Mouse (Mus musculus): ENCODE measurements around the gene Gabarapl2. TPM values are rescaled to one million over a fixed set of nuclear protein-coding genes. Genes with fewer than 3 reads are reported as not detected.
"Not testable (repeated sequence)": the region's sequence is repeated elsewhere in the genome, so short reads cannot be mapped to it uniquely, and the experiment has no call there.

Gene Gabarapl2
- total RNA-seq, 2 experiments from 2014 or later: 91.4 to 110 TPM

DNA sequence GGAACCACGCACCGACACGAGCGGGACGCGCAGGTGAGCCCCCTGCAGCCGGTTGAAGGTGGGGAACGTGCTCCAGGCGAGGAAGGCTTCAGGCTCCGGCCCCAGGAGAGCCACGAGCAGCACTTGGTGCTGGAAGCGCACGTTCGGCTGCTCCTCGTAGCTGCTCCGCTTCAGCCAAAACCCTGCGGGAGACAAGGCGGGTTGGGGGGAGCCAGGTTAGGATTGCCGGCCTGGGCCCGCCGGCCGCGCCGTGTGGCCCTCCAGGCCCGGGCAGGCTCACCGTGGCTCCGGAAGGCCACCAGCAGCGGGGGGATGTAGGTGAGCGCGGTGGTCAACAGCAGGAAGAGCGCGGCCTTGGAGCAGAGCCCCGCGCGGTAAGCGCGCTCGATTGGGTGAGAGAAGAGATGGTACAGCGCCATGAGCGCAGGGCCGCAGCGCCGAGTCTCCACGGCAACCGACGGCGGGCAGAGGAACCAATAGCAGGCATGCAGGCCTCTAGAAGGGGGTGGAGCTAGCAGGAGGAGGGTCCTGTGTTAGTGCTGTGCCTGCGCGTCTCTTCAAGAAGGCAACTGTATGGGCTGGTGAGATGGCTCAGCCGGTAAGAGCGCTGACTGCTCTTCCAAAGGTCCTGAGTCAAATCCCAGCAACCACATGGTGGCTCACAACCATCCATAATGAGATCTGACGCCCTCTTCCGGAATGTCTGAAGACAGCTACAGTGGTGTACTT lies 7.0 kb upstream of the Gabarapl2 start, which contains the start of gene Tmem231:
Gene Tmem231, minus strand, starts transcription at position 534 of the 729 bp plus-strand sequence.
- DNase-seq (ENCODE audit: low spot score): peak; percentile 89

- DNase-seq (ENCODE audit: low spot score): no peak
Observed at GRCm38 (mm10) chr8:111934201-111934600, 6.3 kb upstream of the Gabarapl2 start.

DNA sequence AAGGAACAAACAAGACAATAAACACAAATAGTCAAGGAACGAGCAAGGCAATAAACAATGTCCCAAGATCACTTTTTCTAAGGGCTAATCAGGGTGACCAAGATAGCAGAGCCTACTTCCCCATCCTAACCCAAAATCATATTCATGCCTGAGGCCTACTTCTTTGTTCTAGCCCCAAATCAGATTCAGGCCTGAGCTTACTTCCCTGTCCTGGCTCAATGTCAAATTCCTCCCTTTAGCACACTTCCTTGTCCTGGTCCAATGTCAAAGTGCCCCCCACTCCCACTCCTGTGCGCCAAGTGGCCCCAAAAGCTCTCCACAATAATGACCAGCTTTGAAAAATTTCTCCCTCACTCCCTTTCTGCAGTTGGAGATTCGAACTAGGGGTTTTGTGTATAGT lies 3.3 kb upstream of the Gabarapl2 start:
- no peak for DNase-seq (ENCODE audit: low spot score)

- not testable (repeated sequence) for DNase-seq (ENCODE audit: low spot score)
Observed at GRCm38 (mm10) chr8:111938076-111938985, 2.2 kb upstream of the Gabarapl2 start.

- DNase-seq (ENCODE audit: low spot score): peak; percentile 52
Observed at GRCm38 (mm10) chr8:111939516-111940142, 874 bp upstream of the Gabarapl2 start.

GRCm38 (mm10) chr8:111941101-111941454 lies 575 bp downstream of the Gabarapl2 start:
- peak; percentile 10 for DNase-seq (ENCODE audit: low spot score)

DNA sequence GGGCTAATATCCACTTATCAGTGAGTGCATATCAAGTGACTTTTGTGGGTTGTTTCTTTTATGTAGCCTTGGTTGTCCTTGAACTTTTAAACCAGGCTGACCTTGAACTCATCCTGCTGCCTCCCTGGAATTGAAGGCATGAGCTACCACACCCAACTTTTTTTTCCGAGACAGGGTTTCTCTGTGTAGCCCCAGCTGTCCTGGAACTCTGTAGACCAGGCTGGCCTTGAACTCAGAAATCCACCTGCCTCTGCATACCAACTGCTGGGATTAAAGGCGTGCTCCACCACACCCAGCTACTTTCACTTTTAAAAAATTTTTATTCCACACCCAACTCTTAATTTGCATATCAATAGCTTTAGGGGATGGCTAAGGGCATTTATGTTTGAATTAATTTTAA lies 3.0 kb downstream of the Gabarapl2 start:
- no peak for DNase-seq (ENCODE audit: low spot score)

GRCm38 (mm10) chr8:111947144-111947543 lies 6.6 kb downstream of the Gabarapl2 start:
- no peak for DNase-seq (ENCODE audit: low spot score)

DNA sequence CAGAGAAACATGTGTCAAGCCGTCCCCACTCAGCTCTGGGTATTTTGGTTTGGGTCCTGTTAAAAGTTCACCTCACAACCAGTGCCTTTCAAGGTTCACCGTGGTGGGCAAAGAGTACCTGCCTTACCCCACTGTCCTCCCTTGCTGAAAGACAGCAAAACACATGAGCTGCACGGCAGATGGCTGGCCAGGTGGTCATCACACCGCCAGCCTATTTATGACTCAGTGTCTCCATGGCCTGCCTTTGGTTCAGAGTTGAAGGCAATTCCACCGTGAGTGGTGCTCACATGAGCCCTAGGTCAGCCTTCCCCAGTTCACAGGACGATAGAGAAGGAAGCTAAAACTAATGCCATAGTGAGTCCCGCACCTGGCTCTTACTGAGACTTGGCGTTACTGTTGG lies 7.5 kb downstream of the Gabarapl2 start:
- no peak for DNase-seq (ENCODE audit: low spot score)

DNA sequence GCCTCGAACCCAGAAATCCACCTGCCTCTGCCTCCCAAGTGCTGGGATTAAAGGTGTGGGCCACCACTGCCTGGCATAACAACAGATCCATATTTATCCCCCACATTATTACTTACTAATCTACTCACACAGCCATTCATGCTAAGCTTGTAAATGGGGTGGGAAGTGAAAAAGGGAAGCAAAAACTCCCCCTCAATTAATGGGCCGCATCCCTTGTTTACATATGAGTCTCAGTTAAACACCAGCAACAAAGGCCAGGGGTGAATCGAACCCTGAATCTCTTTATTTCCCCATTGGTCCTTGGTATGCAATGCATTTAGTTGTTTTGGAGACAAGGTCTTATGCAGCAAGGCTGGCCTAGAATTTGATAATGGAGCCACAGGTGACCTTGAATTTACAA lies 10.3 kb downstream of the Gabarapl2 start:
- DNase-seq (ENCODE audit: low spot score): no peak

DNA sequence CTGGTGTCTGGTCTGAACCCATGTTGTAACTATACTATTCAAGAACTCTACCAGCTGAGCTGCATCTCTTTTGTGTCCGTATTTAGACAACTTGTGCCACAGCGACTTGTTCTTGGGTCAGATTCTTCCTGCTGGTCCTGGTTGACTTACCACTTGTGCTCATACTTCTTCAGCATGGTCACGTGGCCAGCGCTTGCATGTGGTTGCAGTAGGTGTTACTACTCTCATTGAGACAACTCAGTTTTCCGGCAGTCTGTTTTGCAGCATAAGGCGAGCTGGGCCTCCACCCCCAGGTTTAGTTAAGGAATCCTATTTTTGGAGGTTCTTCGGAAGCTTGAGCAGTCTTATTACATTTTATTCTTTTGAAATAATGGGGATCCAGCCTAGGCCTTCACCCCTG lies 10.8 kb downstream of the Gabarapl2 start:
- DNase-seq (ENCODE audit: low spot score): no peak

DNA sequence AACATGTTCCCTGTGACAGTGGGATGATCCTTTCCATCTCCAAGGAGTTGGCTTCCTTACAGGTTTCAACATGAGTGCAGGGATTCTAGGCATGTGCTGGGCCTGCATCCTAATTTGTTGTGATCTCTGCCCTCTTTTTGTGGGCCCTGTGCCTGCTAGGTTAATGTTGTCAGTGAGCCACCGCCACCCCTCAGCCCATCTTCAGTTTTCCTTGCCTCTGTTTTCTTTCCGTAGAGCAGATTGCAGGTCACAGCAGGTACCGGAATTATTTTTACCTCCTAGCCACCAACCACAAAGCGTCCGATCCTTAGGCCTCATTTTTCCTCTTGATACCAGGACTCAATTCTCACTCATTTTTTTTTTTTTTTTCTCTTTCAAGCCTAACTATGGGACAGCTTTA lies 11.4 kb downstream of the Gabarapl2 start:
- no peak for DNase-seq (ENCODE audit: low spot score)

DNA sequence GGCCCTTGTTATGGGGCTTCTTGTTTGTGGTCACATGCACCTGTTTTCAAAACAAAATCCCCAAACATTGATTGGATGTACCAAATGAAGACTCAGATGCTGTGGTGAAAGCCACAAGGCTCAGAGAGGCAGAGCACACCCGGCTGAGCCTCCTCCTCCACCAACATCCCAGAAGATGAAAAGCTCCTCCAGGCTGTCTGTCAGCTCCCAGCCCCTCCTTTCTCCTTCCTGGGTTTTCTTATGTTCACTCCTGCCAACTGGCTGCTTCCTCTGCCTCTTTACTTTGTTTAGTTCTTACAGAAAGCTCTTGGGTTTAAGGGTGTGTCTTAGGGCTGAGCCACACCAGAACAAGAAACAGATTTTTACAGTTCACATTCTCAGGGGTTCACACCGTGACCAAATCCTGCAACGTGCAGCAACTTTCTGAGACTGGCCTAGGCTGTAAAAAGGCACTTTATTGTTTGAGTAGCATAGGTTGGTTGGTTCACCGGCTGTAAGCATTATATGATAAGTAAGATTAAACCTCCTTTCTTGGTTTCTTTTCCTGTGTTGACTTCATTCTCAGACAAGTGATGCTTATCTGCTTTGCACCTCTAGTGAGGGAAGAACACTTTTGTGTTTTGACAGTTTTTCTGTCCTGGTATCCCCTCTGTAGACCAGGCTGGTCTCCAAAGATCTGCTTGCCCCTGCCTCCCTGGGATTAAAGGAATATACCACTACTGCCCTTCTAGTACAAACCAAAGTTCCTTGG lies 14.5 kb downstream of the Gabarapl2 start:
- peak; percentile 15 for DNase-seq (ENCODE audit: low spot score)

- no peak for DNase-seq (ENCODE audit: low spot score)
Observed at GRCm38 (mm10) chr8:111955879-111956278, 15.4 kb downstream of the Gabarapl2 start.

- DNase-seq (ENCODE audit: low spot score): no peak
Observed at GRCm38 (mm10) chr8:111957231-111957630, 16.7 kb downstream of the Gabarapl2 start.

GRCm38 (mm10) chr8:111960591-111961321 lies 20.3 kb downstream of the Gabarapl2 start:
- DNase-seq (ENCODE audit: low spot score): no peak

DNA sequence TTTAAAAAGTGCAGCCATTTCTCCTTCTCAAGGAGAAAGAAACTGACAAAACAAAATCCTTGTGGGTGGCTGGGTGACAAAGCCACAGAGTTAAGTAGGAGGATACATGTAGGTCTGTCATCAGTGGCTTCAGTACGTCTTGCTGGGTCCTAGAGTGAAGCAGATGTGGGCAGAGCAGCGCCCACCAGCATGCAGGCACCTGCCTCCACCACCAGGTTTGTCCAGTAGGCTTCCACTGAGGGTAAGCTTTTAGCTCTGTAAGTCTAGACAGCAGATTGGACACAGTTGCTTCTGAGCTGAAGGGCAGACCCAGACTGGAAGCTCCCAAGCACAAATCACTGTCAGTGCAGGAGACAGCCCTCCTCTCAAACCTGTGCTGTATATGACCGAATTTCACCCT lies 20.8 kb downstream of the Gabarapl2 start:
- no peak for DNase-seq (ENCODE audit: low spot score)

- DNase-seq (ENCODE audit: low spot score): no peak
Observed at GRCm38 (mm10) chr8:111962589-111962988, 22.1 kb downstream of the Gabarapl2 start.

- no peak for DNase-seq (ENCODE audit: low spot score)
Observed at GRCm38 (mm10) chr8:111963091-111963490, 22.6 kb downstream of the Gabarapl2 start.

GRCm38 (mm10) chr8:111963546-111963945 lies 23.0 kb downstream of the Gabarapl2 start:
- DNase-seq (ENCODE audit: low spot score): no peak

GRCm38 (mm10) chr8:111964351-111964750 lies 23.8 kb downstream of the Gabarapl2 start:
- DNase-seq (ENCODE audit: low spot score): no peak
